In the genomic region with DNA sequence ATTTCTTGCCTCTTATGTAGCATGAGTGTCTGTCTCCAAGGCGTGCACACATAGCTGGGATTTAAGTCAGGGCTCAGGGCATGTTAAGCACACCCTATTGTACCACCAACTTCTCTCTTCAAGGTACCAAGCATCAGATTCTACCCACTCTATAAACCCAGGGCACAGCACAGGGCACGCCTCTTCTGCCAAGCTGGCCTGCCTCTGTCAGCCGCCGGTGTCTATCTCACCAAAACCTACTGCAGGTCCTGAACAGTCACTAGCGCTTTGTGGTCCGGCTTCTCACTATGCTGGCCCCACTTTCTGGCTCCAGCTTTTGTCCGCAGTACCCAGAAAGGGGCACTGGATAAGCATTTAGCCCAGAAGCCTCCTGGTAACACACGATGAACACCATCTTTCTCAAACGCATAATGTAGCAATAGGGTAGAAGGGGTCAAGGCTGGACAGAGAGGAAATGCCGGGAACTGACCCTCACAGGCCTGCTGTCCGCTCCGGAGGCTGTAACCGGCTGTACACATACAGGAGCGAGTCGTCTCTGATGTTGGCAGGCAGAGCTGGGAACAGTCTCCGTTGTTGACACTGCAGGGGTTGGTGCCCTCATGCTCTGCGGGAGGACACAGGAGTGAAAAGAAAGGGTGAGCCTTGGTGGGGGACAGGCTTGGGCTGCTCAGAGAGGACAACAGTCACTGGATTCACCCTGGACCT, we compare ENCODE assay signal across 20 mouse cellular contexts. TPM values are rescaled to one million over a fixed set of nuclear protein-coding genes. Genes with fewer than 3 reads are reported as not detected.
DNase-seq lines count a peak whose midpoint lies in the region; ATAC-seq and TF ChIP-seq lines count a peak whose summit lies in the region.
"Had no signal": no experiment of that assay in that cellular context is flagged by ENCODE, and none has a peak within 500 bp of the region (broad histone marks: within the 10 kb centered on the region; RNA-seq: fewer than 3 reads in every experiment).

No protein-coding gene starts in this region.

- no peak for ATAC-seq in embryonic facial prominence, embryonic 15.5 days (ENCODE audit: insufficient number of reproducible peaks, low FRiP score, low TSS enrichment, low read depth)
- ATAC-seq in lung, postnatal 0 days: peak; percentile 40
- ATAC-seq in liver, postnatal 0 days: peak; percentile 40
- ATAC-seq in stomach, embryonic 16.5 days (ENCODE audit: insufficient read depth, low FRiP score): no peak
- ATAC-seq: forebrain, postnatal 0 days; inflammation-experienced regulatory T-cells, adult 6 months; midbrain, embryonic 16.5 days had no signal

- WGBS in embryonic facial prominence, embryonic 15.5 days: 89% methylated on average over 17 of the region's 17 CpGs
- 93% methylated on average over 17 of the region's 17 CpGs for WGBS in embryonic facial prominence, embryonic 10.5 days
- 69% methylated on average over 17 of the region's 17 CpGs for WGBS in lung, postnatal 0 days
- WGBS in liver, postnatal 0 days (ENCODE audit: insufficient replicate concordance): 67% methylated on average over 17 of the region's 17 CpGs
- 81% methylated on average over 17 of the region's 17 CpGs for WGBS in stomach, embryonic 16.5 days

- no peaks in the 10 kb centered on the region for H3K27me3 ChIP-seq in embryonic facial prominence, embryonic 15.5 days
- H3K27me3 ChIP-seq in embryonic facial prominence, embryonic 10.5 days (replicated peaks; ENCODE audit: low read depth, poor library complexity, severe bottlenecking): no peaks in the 10 kb centered on the region
- H3K27me3 ChIP-seq in lung, postnatal 0 days (replicated peaks; ENCODE audit: insufficient read depth, low read length): no peaks in the 10 kb centered on the region
- no peaks in the 10 kb centered on the region for H3K27me3 ChIP-seq in liver, postnatal 0 days (ENCODE audit: insufficient read depth, low read length)
- H3K27me3 ChIP-seq in stomach, embryonic 16.5 days (ENCODE audit: control insufficient read depth, insufficient read depth, low read length): no peaks in the 10 kb centered on the region
- H3K27me3 ChIP-seq: neural tube, embryonic 12.5 days had no signal

- no peak for TF ChIP-seq EP300 in lung, postnatal 0 days (IDR thresholded peaks at IDR 0.05)
- no peak for TF ChIP-seq EP300 in liver, postnatal 0 days (IDR thresholded peaks at IDR 0.05; ENCODE audit: low read depth)

- peak overlapping the region; percentile 48; the same call in 1 of the 2 replicates for H3K27ac ChIP-seq in embryonic facial prominence, embryonic 15.5 days (replicated peaks)
- no peak overlapping the region for H3K27ac ChIP-seq in embryonic facial prominence, embryonic 10.5 days (replicated peaks)
- H3K27ac ChIP-seq in lung, postnatal 0 days (ENCODE audit: low read length): no peak overlapping the region; the same call in 1 of the 2 replicates
- peak overlapping the region; percentile 40 for H3K27ac ChIP-seq in liver, postnatal 0 days (ENCODE audit: low read depth)
- H3K27ac ChIP-seq in stomach, embryonic 16.5 days (ENCODE audit: low read length): peak overlapping the region; percentile 75
- H3K27ac ChIP-seq: heart, embryonic 10.5 days; left cerebral cortex, adult 2 months; neural tube, embryonic 12.5 days had no signal

- 0 out of 2 replicates have a peak, but pooled peaks cover 7% of the 10 kb centered on the region for H3K4me1 ChIP-seq in embryonic facial prominence, embryonic 15.5 days
- 0 out of 2 replicates have a peak, but pooled peaks cover 4% of the 10 kb centered on the region for H3K4me1 ChIP-seq in embryonic facial prominence, embryonic 10.5 days
- H3K4me1 ChIP-seq in lung, postnatal 0 days (ENCODE audit: insufficient read depth, low read depth, low read length): no peaks in the 10 kb centered on the region
- peaks cover 9% of the 10 kb centered on the region for H3K4me1 ChIP-seq in liver, postnatal 0 days (ENCODE audit: insufficient read depth)
- peaks cover 8% of the 10 kb centered on the region for H3K4me1 ChIP-seq in stomach, embryonic 16.5 days (ENCODE audit: control insufficient read depth, insufficient read depth, low read length)
- H3K4me1 ChIP-seq: neural tube, embryonic 12.5 days had no signal

- no peak overlapping the region for H3K4me3 ChIP-seq in embryonic facial prominence, embryonic 15.5 days (replicated peaks)
- H3K4me3 ChIP-seq in embryonic facial prominence, embryonic 10.5 days: no peak overlapping the region
- H3K4me3 ChIP-seq in lung, postnatal 0 days (ENCODE audit: low read depth, low read length): no peak overlapping the region
- H3K4me3 ChIP-seq in liver, postnatal 0 days (ENCODE audit: low read depth, low read length): no peak overlapping the region
- no peak overlapping the region for H3K4me3 ChIP-seq in stomach, embryonic 16.5 days (replicated peaks; ENCODE audit: low read length)
- H3K4me3 ChIP-seq: heart, embryonic 10.5 days; left cerebral cortex, adult 2 months; neural tube, embryonic 12.5 days had no signal

- no peak overlapping the region for H3K9ac ChIP-seq in embryonic facial prominence, embryonic 15.5 days
- no peak overlapping the region for H3K9ac ChIP-seq in lung, postnatal 0 days (replicated peaks; ENCODE audit: low read depth)
- no peak overlapping the region for H3K9ac ChIP-seq in liver, postnatal 0 days (replicated peaks)
- peak overlapping the region; percentile 2; the same call in 1 of the 2 replicates for H3K9ac ChIP-seq in stomach, embryonic 16.5 days (ENCODE audit: low read length)
- H3K9ac ChIP-seq: forebrain, postnatal 0 days; lung, embryonic 14.5 days; neural tube, embryonic 12.5 days had no signal

- H3K4me2 ChIP-seq in embryonic facial prominence, embryonic 15.5 days (replicated peaks): no peak overlapping the region
- no peak overlapping the region for H3K4me2 ChIP-seq in lung, postnatal 0 days (replicated peaks; ENCODE audit: low read depth, low read length)
- H3K4me2 ChIP-seq in liver, postnatal 0 days (ENCODE audit: low read depth, low read length): no peak overlapping the region
- no peak overlapping the region for H3K4me2 ChIP-seq in stomach, embryonic 16.5 days (ENCODE audit: low read depth, low read length)
- H3K4me2 ChIP-seq: lung, embryonic 14.5 days; neural tube, embryonic 12.5 days had no signal

- no peak for TF ChIP-seq CTCF in lung, postnatal 0 days (IDR thresholded peaks at IDR 0.05)
- no peak for TF ChIP-seq CTCF in liver, postnatal 0 days (IDR thresholded peaks at IDR 0.05; ENCODE audit: low read depth)

- intact Hi-C loops in heart, postnatal 10 days (cut with DNase I): no loop called here

- no peak for DNase-seq in embryonic facial prominence, embryonic 10.5 days (ENCODE audit: low spot score)
- DNase-seq in lung, postnatal 0 days (ENCODE audit: low spot score): peak; percentile 36
- DNase-seq in lung, adult 18-20 months: no peak
- DNase-seq in liver, postnatal 0 days: peak; percentile 37
- DNase-seq in heart, postnatal 10 days: no peak
- no peak for DNase-seq in left cerebral cortex, adult 9 months (ENCODE audit: low spot score in 2 of 2)
- DNase-seq: cerebellum, adult 11-12 months; forebrain, postnatal 0 days; gastrocnemius, postnatal 25 days; heart, postnatal 36 days; right cerebral cortex, postnatal 4 days had no signal

- H3K9me3 ChIP-seq in embryonic facial prominence, embryonic 15.5 days (replicated peaks): no peaks in the 10 kb centered on the region
- no peaks in the 10 kb centered on the region for H3K9me3 ChIP-seq in embryonic facial prominence, embryonic 10.5 days
- H3K9me3 ChIP-seq in lung, postnatal 0 days (ENCODE audit: low read length): no peaks in the 10 kb centered on the region
- no peaks in the 10 kb centered on the region for H3K9me3 ChIP-seq in liver, postnatal 0 days (ENCODE audit: low read length)
- H3K9me3 ChIP-seq in stomach, embryonic 16.5 days (replicated peaks; ENCODE audit: control insufficient read depth, low read length): no peaks in the 10 kb centered on the region
- H3K9me3 ChIP-seq: heart, embryonic 10.5 days; neural tube, embryonic 12.5 days had no signal

- peaks cover 82% of the 10 kb centered on the region for H3K36me3 ChIP-seq in embryonic facial prominence, embryonic 15.5 days
- H3K36me3 ChIP-seq in embryonic facial prominence, embryonic 10.5 days (replicated peaks): peaks cover 97% of the 10 kb centered on the region
- peaks cover 2% of the 10 kb centered on the region; the same call in 1 of the 2 replicates for H3K36me3 ChIP-seq in lung, postnatal 0 days (ENCODE audit: insufficient read depth, low read length)
- peaks cover 37% of the 10 kb centered on the region for H3K36me3 ChIP-seq in liver, postnatal 0 days (replicated peaks; ENCODE audit: insufficient read depth, low read length)
- peaks cover 54% of the 10 kb centered on the region for H3K36me3 ChIP-seq in stomach, embryonic 16.5 days (ENCODE audit: control insufficient read depth, insufficient read depth, low read length)

RNA-seq across cellular contexts. Expression of a gene that starts 36.7 kb away (rescaled TPM):
- 8.0 and 9.2 TPM in 2 replicates for polyA plus RNA-seq in embryonic facial prominence, embryonic 15.5 days (2015; fragmentation: Nextera tagmentation; extraction: Ambion mirVana)
- 5.2 and 9.7 TPM in 2 replicates for polyA plus RNA-seq in embryonic facial prominence, embryonic 10.5 days (2016; fragmentation: Nextera tagmentation; extraction: Ambion mirVana)
- polyA plus RNA-seq in lung, postnatal 0 days (2015; fragmentation: Nextera tagmentation; extraction: Ambion mirVana): 0.44 and 0.60 TPM in 2 replicates
- not detected in 2 replicates for polyA plus RNA-seq in liver, postnatal 0 days (2015; fragmentation: Nextera tagmentation; extraction: Ambion mirVana)
- 3.4 and 4.6 TPM in 2 replicates for polyA plus RNA-seq in stomach, embryonic 16.5 days (2015; fragmentation: Nextera tagmentation; extraction: Ambion mirVana)
- 1 to 10 TPM; 1.3 to 1.8 TPM for total RNA-seq in heart, postnatal 10 days (2021)
- total RNA-seq: common myeloid progenitor, adult 5-6 weeks had no signal
- polyA plus RNA-seq: inflammation-experienced regulatory T-cells, adult 6 months had no signal

RNA-seq across cellular contexts. Expression of a gene that starts 48.8 kb away (rescaled TPM):
- polyA plus RNA-seq in embryonic facial prominence, embryonic 15.5 days (2015; fragmentation: Nextera tagmentation; extraction: Ambion mirVana): 106 and 116 TPM in 2 replicates
- polyA plus RNA-seq in embryonic facial prominence, embryonic 10.5 days (2016; fragmentation: Nextera tagmentation; extraction: Ambion mirVana): 110 and 129 TPM in 2 replicates
- polyA plus RNA-seq in lung, postnatal 0 days (2015; fragmentation: Nextera tagmentation; extraction: Ambion mirVana): 27.1 and 31.0 TPM in 2 replicates
- 62.6 and 75.0 TPM in 2 replicates for polyA plus RNA-seq in liver, postnatal 0 days (2015; fragmentation: Nextera tagmentation; extraction: Ambion mirVana)
- polyA plus RNA-seq in stomach, embryonic 16.5 days (2015; fragmentation: Nextera tagmentation; extraction: Ambion mirVana): 152 and 163 TPM in 2 replicates
- 10 to 100 TPM; 41.3 to 41.7 TPM for total RNA-seq in heart, postnatal 10 days (2021)

RNA-seq across cellular contexts. Expression of a gene that starts 49.9 kb away (rescaled TPM):
- 161 and 163 TPM in 2 replicates for polyA plus RNA-seq in embryonic facial prominence, embryonic 15.5 days (2015; fragmentation: Nextera tagmentation; extraction: Ambion mirVana)
- 66.6 and 70.6 TPM in 2 replicates for polyA plus RNA-seq in embryonic facial prominence, embryonic 10.5 days (2016; fragmentation: Nextera tagmentation; extraction: Ambion mirVana)
- polyA plus RNA-seq in lung, postnatal 0 days (2015; fragmentation: Nextera tagmentation; extraction: Ambion mirVana): 71.0 and 75.4 TPM in 2 replicates
- 44.7 and 49.2 TPM in 2 replicates for polyA plus RNA-seq in liver, postnatal 0 days (2015; fragmentation: Nextera tagmentation; extraction: Ambion mirVana)
- 95.6 and 102 TPM in 2 replicates for polyA plus RNA-seq in stomach, embryonic 16.5 days (2015; fragmentation: Nextera tagmentation; extraction: Ambion mirVana)
- 10 to 100 TPM; 95.8 to 96.3 TPM for total RNA-seq in heart, postnatal 10 days (2021)

RNA-seq across cellular contexts. Expression of a gene that starts 56.3 kb away (rescaled TPM):
- polyA plus RNA-seq in embryonic facial prominence, embryonic 15.5 days (2015; fragmentation: Nextera tagmentation; extraction: Ambion mirVana): 272 and 311 TPM in 2 replicates
- 2.2 and 4.5 TPM in 2 replicates for polyA plus RNA-seq in embryonic facial prominence, embryonic 10.5 days (2016; fragmentation: Nextera tagmentation; extraction: Ambion mirVana)
- polyA plus RNA-seq in lung, postnatal 0 days (2015; fragmentation: Nextera tagmentation; extraction: Ambion mirVana): 132 and 149 TPM in 2 replicates
- polyA plus RNA-seq in liver, postnatal 0 days (2015; fragmentation: Nextera tagmentation; extraction: Ambion mirVana): 13.1 and 23.1 TPM in 2 replicates
- 192 and 231 TPM in 2 replicates for polyA plus RNA-seq in stomach, embryonic 16.5 days (2015; fragmentation: Nextera tagmentation; extraction: Ambion mirVana)
- total RNA-seq in heart, postnatal 10 days (2021): 10 to 100 TPM; 44.5 to 54.0 TPM
- total RNA-seq: common myeloid progenitor, adult 5-6 weeks had no signal
- polyA plus RNA-seq: inflammation-experienced regulatory T-cells, adult 6 months had no signal

Comparison
In these comparisons a context has a peak if more than half of its experiments do, and no peak if none do; other contexts are left out.
1. H3K27ac ChIP-seq: peak in embryonic facial prominence, embryonic 15.5 days (single experiment), liver, postnatal 0 days (single experiment) and stomach, embryonic 16.5 days (single experiment); none in embryonic facial prominence, embryonic 10.5 days (single experiment) and lung, postnatal 0 days (single experiment).
2. DNase-seq: peak in lung, postnatal 0 days (single experiment) and liver, postnatal 0 days (single experiment); none in embryonic facial prominence, embryonic 10.5 days (single experiment), lung, adult 18-20 months (0 of 2), heart, postnatal 10 days (0 of 2) and left cerebral cortex, adult 9 months (0 of 2).
3. ATAC-seq: peak in lung, postnatal 0 days (single experiment) and liver, postnatal 0 days (single experiment); none in embryonic facial prominence, embryonic 15.5 days (single experiment) and stomach, embryonic 16.5 days (single experiment).